Mouse (Mus musculus): ENCODE measurements at regions not wholly inside any gene's neighbourhood (a gene's known extent, or its start where the extent isn't known, plus 50 kb on each side); places are given as distances from the start of the nearest gene placed in this dataset.

DNA sequence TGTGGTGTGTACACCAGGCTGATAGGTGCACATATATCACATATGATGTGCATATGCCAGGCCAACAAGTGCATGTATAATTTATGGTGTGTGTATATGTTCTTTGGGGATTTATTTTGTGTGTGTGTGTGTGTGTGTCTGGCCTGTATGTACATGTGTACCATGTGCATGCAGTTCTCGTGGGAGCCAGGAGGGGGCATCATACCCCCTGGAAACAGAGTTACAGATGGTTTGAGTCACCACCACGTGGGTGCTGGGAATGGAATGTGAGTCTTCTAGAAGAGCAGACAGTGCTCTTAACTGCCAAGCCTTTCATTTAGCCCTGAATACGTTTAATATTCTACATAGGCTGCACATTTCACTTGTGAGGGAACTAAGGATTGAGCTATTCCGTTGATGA, 92.0 kb upstream of the Gm26897 start:
- Histone ChIP-seq H3K4me1 (replicated peaks; ENCODE audit: control insufficient read depth, insufficient read depth, low read length) (no peaks in the 10 kb centered on the region), H3K27ac (ENCODE audit: control insufficient read depth, insufficient read depth, low read length) (no peak overlapping the region), H3K27me3 (ENCODE audit: control insufficient read depth, insufficient read depth, low read length) (no peaks in the 10 kb centered on the region), H3K4me3 (ENCODE audit: control insufficient read depth, insufficient read depth, low read length) (no peak overlapping the region), H3K36me3 (ENCODE audit: control insufficient read depth, insufficient read depth, low read length) (no peaks in the 10 kb centered on the region)
- WGBS = 93% methylated on average over 4 of the region's 4 CpGs
- no peak for DNase-seq
- TF ChIP-seq CTCF (IDR thresholded peaks at IDR 0.05; ENCODE audit: borderline replicate concordance, control insufficient read depth, extremely low read depth, insufficient read depth, low read length, poor library complexity) (no peak), POLR2A (IDR thresholded peaks at IDR 0.05; ENCODE audit: control insufficient read depth, extremely low read depth, insufficient read depth, low read length, poor library complexity) (no peak)

DNA sequence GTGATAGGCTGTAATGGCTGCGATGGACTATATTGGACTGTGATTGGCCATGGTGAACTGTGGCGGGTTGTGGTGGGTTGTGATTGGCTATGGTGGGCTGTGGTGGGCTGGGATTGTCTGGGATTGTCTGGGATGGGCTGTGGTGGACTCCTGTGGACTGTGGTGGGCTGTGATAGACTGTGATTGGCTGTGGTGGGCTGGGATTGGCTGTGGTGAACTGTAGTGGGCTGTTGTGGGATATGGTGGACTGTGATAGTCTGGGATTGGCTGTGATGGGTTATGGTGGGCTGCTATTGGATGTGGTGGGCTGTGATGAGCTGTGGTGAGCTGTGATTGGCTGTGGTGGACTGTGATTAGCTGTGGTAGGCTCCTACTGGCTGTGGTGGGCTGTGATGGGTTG, 89.6 kb upstream of the Gm26897 start:
- 94% methylated on average over 2 of the region's 2 CpGs for WGBS
- Histone ChIP-seq H3K36me3 (ENCODE audit: control insufficient read depth, insufficient read depth, low read length) (no peaks in the 10 kb centered on the region), H3K27ac (ENCODE audit: control insufficient read depth, insufficient read depth, low read length) (no peak overlapping the region), H3K27me3 (ENCODE audit: control insufficient read depth, insufficient read depth, low read length) (no peaks in the 10 kb centered on the region), H3K4me3 (ENCODE audit: control insufficient read depth, insufficient read depth, low read length) (no peak overlapping the region), H3K4me1 (replicated peaks; ENCODE audit: control insufficient read depth, insufficient read depth, low read length) (no peaks in the 10 kb centered on the region)
- DNase-seq = no peak
- no peak for TF ChIP-seq CTCF (IDR thresholded peaks at IDR 0.05; ENCODE audit: borderline replicate concordance, control insufficient read depth, extremely low read depth, insufficient read depth, low read length, poor library complexity)
- no peak for TF ChIP-seq POLR2A (IDR thresholded peaks at IDR 0.05; ENCODE audit: control insufficient read depth, extremely low read depth, insufficient read depth, low read length, poor library complexity)

- WGBS = 88% methylated on average over 4 of the region's 4 CpGs
- H3K27me3 ChIP-seq (ENCODE audit: control insufficient read depth, insufficient read depth, low read length) = no peaks in the 10 kb centered on the region
- TF ChIP-seq CTCF (IDR thresholded peaks at IDR 0.05; ENCODE audit: borderline replicate concordance, control insufficient read depth, extremely low read depth, insufficient read depth, low read length, poor library complexity) = no peak
- no peak for TF ChIP-seq POLR2A (IDR thresholded peaks at IDR 0.05; ENCODE audit: control insufficient read depth, extremely low read depth, insufficient read depth, low read length, poor library complexity)
These were observed 88.9 kb upstream of the Gm26897 start for GRCm38 (mm10) chr5:111644788-111645187.

GRCm38 (mm10) chr5:111647686-111648200, 86.0 kb upstream of the Gm26897 start:
- WGBS = 94% methylated on average over 6 of the region's 6 CpGs
- Histone ChIP-seq H3K36me3 (ENCODE audit: control insufficient read depth, insufficient read depth, low read length) (no peaks in the 10 kb centered on the region), H3K27me3 (ENCODE audit: control insufficient read depth, insufficient read depth, low read length) (no peaks in the 10 kb centered on the region), H3K4me3 (ENCODE audit: control insufficient read depth, insufficient read depth, low read length) (no peak overlapping the region), H3K4me1 (replicated peaks; ENCODE audit: control insufficient read depth, insufficient read depth, low read length) (no peaks in the 10 kb centered on the region), H3K27ac (ENCODE audit: control insufficient read depth, insufficient read depth, low read length) (no peak overlapping the region)
- TF ChIP-seq POLR2A (IDR thresholded peaks at IDR 0.05; ENCODE audit: control insufficient read depth, extremely low read depth, insufficient read depth, low read length, poor library complexity) (no peak), CTCF (IDR thresholded peaks at IDR 0.05; ENCODE audit: borderline replicate concordance, control insufficient read depth, extremely low read depth, insufficient read depth, low read length, poor library complexity) (no peak)
- DNase-seq = no peak

More at GRCm38 (mm10) chr5:111644788-111645187, 88.9 kb upstream of the Gm26897 start:
- Histone ChIP-seq H3K36me3 (ENCODE audit: control insufficient read depth, insufficient read depth, low read length) (no peaks in the 10 kb centered on the region), H3K4me3 (ENCODE audit: control insufficient read depth, insufficient read depth, low read length) (no peak overlapping the region), H3K27ac (ENCODE audit: control insufficient read depth, insufficient read depth, low read length) (no peak overlapping the region), H3K4me1 (replicated peaks; ENCODE audit: control insufficient read depth, insufficient read depth, low read length) (no peaks in the 10 kb centered on the region)
- DNase-seq = no peak

- no peak for DNase-seq
- TF ChIP-seq CTCF (IDR thresholded peaks at IDR 0.05; ENCODE audit: borderline replicate concordance, control insufficient read depth, extremely low read depth, insufficient read depth, low read length, poor library complexity) (no peak), POLR2A (IDR thresholded peaks at IDR 0.05; ENCODE audit: control insufficient read depth, extremely low read depth, insufficient read depth, low read length, poor library complexity) (no peak)
- Histone ChIP-seq H3K4me1 (replicated peaks; ENCODE audit: control insufficient read depth, insufficient read depth, low read length) (no peaks in the 10 kb centered on the region), H3K4me3 (ENCODE audit: control insufficient read depth, insufficient read depth, low read length) (no peak overlapping the region), H3K36me3 (ENCODE audit: control insufficient read depth, insufficient read depth, low read length) (no peaks in the 10 kb centered on the region), H3K27ac (ENCODE audit: control insufficient read depth, insufficient read depth, low read length) (no peak overlapping the region), H3K27me3 (ENCODE audit: control insufficient read depth, insufficient read depth, low read length) (no peaks in the 10 kb centered on the region)
- WGBS = 82% methylated on average over 7 of the region's 7 CpGs
These were observed 85.2 kb upstream of the Gm26897 start for GRCm38 (mm10) chr5:111648481-111648880.

GRCm38 (mm10) chr5:111649012-111649411, 84.7 kb upstream of the Gm26897 start:
- no peaks in the 10 kb centered on the region for H3K27me3 ChIP-seq (ENCODE audit: control insufficient read depth, insufficient read depth, low read length)

GRCm38 (mm10) chr5:111652472-111652871, 81.3 kb upstream of the Gm26897 start:
- no peaks in the 10 kb centered on the region for H3K4me1 ChIP-seq (replicated peaks; ENCODE audit: control insufficient read depth, insufficient read depth, low read length)
- DNase-seq = no peak
- H3K36me3 ChIP-seq (ENCODE audit: control insufficient read depth, insufficient read depth, low read length) = no peaks in the 10 kb centered on the region
- no peak overlapping the region for H3K4me3 ChIP-seq (ENCODE audit: control insufficient read depth, insufficient read depth, low read length)
- no peak for TF ChIP-seq POLR2A (IDR thresholded peaks at IDR 0.05; ENCODE audit: control insufficient read depth, extremely low read depth, insufficient read depth, low read length, poor library complexity)
- no peak for TF ChIP-seq CTCF (IDR thresholded peaks at IDR 0.05; ENCODE audit: borderline replicate concordance, control insufficient read depth, extremely low read depth, insufficient read depth, low read length, poor library complexity)
- WGBS = 86% methylated on average over 2 of the region's 2 CpGs
- no peaks in the 10 kb centered on the region for H3K27me3 ChIP-seq (ENCODE audit: control insufficient read depth, insufficient read depth, low read length)
- no peak overlapping the region for H3K27ac ChIP-seq (ENCODE audit: control insufficient read depth, insufficient read depth, low read length)

More at GRCm38 (mm10) chr5:111649012-111649411, 84.7 kb upstream of the Gm26897 start:
- no peak overlapping the region for H3K4me3 ChIP-seq (ENCODE audit: control insufficient read depth, insufficient read depth, low read length)
- H3K27ac ChIP-seq (ENCODE audit: control insufficient read depth, insufficient read depth, low read length) = no peak overlapping the region
- DNase-seq = no peak
- no peak for TF ChIP-seq CTCF (IDR thresholded peaks at IDR 0.05; ENCODE audit: borderline replicate concordance, control insufficient read depth, extremely low read depth, insufficient read depth, low read length, poor library complexity)
- no peak for TF ChIP-seq POLR2A (IDR thresholded peaks at IDR 0.05; ENCODE audit: control insufficient read depth, extremely low read depth, insufficient read depth, low read length, poor library complexity)
- no peaks in the 10 kb centered on the region for H3K4me1 ChIP-seq (replicated peaks; ENCODE audit: control insufficient read depth, insufficient read depth, low read length)
- WGBS = 86% methylated on average over 10 of the region's 10 CpGs
- no peaks in the 10 kb centered on the region for H3K36me3 ChIP-seq (ENCODE audit: control insufficient read depth, insufficient read depth, low read length)
